Mouse (Mus musculus) activated CD4-positive, CD25-positive, alpha-beta regulatory T cell, adult 4 months (primary cell): Measurements from ENCODE around the gene Stim2. TPM values are rescaled to one million over a fixed set of nuclear protein-coding genes. Genes with fewer than 3 reads are reported as not detected.

ENCODE experiments used
- ATAC-seq: one replicate; pipeline ENCODE4 v1.8.0; 2017
- polyA plus RNA-seq, 2 experiments: library from polyadenylated mRNA; unstranded; fragments of 100-300 nt; shearing (Covaris generic); gene quantifications; one replicate each; pipeline ENCODE4 v1.2.1; 2017

Gene Stim2
- polyA plus RNA-seq, 2 experiments from 2014 or later, result 19.4 to 19.7 TPM

GRCm38 (mm10) chr5:54049940-54050339, 51.6 kb downstream of the Stim2 start:
- no peak for ATAC-seq

- ATAC-seq, result no peak
Observed at GRCm38 (mm10) chr5:54051056-54051455, 52.8 kb downstream of the Stim2 start.

GRCm38 (mm10) chr5:54052205-54052604, 53.9 kb downstream of the Stim2 start:
- no peak for ATAC-seq

GRCm38 (mm10) chr5:54053673-54054366, 55.5 kb downstream of the Stim2 start:
- no peak for ATAC-seq

- ATAC-seq, result no peak
Observed at GRCm38 (mm10) chr5:54056266-54056665, 58.0 kb downstream of the Stim2 start.

GRCm38 (mm10) chr5:54059998-54060397, 61.7 kb downstream of the Stim2 start:
- ATAC-seq, result peak; percentile 64

GRCm38 (mm10) chr5:54062079-54062478, 63.8 kb downstream of the Stim2 start:
- ATAC-seq, result no peak

- ATAC-seq, result peak; percentile 63
Observed at GRCm38 (mm10) chr5:54067591-54067990, 69.3 kb downstream of the Stim2 start.

- no peak for ATAC-seq
Observed at GRCm38 (mm10) chr5:54070549-54070948, 72.2 kb downstream of the Stim2 start.

- no peak for ATAC-seq
Observed at GRCm38 (mm10) chr5:54071288-54071687, 73.0 kb downstream of the Stim2 start.

GRCm38 (mm10) chr5:54071705-54072104, 73.4 kb downstream of the Stim2 start:
- no peak for ATAC-seq

- no peak for ATAC-seq
Observed at GRCm38 (mm10) chr5:54073291-54073690, 75.0 kb downstream of the Stim2 start.

- ATAC-seq, result no peak
Observed at GRCm38 (mm10) chr5:54079997-54080396, 81.7 kb downstream of the Stim2 start.

- no peak for ATAC-seq
Observed at GRCm38 (mm10) chr5:54087912-54088311, 89.6 kb downstream of the Stim2 start.

GRCm38 (mm10) chr5:54098219-54098618, 99.9 kb downstream of the Stim2 start:
- ATAC-seq, result peak; percentile 9

- ATAC-seq, result peak; percentile 43
Observed at GRCm38 (mm10) chr5:54100916-54101315, 102.6 kb downstream of the Stim2 start.

- peak; percentile 88 for ATAC-seq
Observed at GRCm38 (mm10) chr5:54101318-54101717, 103.0 kb downstream of the Stim2 start.

- no peak for ATAC-seq
Observed at GRCm38 (mm10) chr5:54101960-54102359, 103.7 kb downstream of the Stim2 start.

- ATAC-seq, result no peak
Observed at GRCm38 (mm10) chr5:54106669-54107068, 108.4 kb downstream of the Stim2 start.

GRCm38 (mm10) chr5:54107069-54107468, 108.8 kb downstream of the Stim2 start:
- no peak for ATAC-seq

GRCm38 (mm10) chr5:54109096-54109495, 110.8 kb downstream of the Stim2 start:
- no peak for ATAC-seq

GRCm38 (mm10) chr5:54110789-54111188, 112.5 kb downstream of the Stim2 start:
- ATAC-seq, result no peak

- peak; percentile 88 for ATAC-seq
Observed at GRCm38 (mm10) chr5:54113284-54113683, 115.0 kb downstream of the Stim2 start.

GRCm38 (mm10) chr5:54116538-54116937, 118.2 kb downstream of the Stim2 start:
- ATAC-seq, result no peak
